Mouse (Mus musculus): ENCODE data around the gene Kcnc4.

Kcnc4 gene

DNA sequence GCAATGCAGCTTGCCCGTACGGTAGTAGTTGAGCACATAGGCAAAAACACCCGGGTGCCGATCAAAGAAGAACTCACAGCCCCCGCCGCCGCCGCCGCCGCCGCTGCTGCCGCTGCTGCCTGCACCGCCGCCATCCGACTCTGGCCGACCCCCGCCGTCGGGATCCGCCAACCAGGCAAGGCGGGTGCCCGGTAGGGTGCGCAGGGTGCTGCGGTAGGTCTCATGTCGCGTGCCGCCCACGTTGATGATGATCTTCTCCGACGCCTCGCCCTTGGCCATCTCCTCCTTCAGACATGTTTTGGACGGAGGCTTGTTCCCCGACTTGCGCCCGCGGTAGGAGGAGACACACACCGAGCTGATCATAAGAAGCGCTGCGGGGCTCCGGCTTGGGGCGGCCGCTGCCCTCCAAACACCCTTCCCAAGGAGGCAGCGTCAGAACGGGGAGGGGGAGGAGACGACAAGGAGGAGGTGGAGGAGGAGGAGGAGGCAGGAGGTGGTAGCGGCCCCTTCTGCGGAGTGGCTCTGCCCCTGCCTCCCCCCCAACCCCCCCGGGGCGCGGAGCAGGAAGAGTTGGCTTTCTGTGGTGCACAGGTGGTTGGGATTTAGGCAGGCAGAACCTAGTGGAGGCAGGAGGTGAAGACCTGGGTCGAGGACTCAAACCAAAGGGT is 690 bp downstream of the Kcnc4 start:
- DNase-seq (ENCODE audit: low spot score in 2 of 2): peak in 1 of 2 experiments; percentile 21

DNA sequence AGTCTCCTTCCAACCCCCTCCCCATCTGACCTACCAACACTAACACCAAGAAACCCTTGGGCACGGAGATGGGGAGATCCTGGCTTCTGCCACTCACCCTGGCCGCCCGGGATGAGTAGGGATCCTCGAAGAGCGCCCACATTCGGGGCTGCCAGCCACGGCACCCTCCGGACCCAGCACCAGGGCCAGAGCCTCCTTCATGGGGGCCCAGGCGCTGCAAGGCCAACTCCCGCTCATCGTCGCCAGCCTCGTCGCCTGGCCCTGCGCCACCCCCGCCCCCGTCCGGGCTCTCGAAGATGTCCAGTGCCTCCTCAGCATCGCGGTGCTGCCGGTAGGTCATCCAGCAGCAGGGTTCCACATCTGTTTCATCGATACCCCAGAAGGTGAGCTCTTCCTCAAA is 1.2 kb downstream of the Kcnc4 start:
- peak in 1 of 2 experiments; percentile 24 for DNase-seq (ENCODE audit: low spot score in 2 of 2)

DNA sequence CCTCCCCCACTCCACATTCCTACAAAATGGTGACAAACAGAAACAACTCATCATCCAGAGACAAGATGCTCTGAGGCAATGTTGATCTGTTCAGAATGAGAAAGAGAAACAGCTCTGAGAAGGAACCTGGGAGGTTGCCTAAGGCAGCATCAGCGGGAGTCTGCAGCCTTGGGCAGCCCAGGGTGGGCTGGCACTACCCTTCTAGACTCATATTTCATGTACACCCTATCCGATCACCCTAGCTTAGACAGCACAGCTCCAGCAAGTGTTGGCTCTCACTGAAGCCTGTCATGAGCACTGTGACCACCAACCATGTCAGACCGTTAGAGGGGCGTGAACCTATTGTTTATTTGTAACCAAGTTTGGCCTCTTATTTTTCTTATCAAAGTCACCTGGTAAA is 5.1 kb downstream of the Kcnc4 start:
- no peak for DNase-seq (ENCODE audit: low spot score in 2 of 2)

DNA sequence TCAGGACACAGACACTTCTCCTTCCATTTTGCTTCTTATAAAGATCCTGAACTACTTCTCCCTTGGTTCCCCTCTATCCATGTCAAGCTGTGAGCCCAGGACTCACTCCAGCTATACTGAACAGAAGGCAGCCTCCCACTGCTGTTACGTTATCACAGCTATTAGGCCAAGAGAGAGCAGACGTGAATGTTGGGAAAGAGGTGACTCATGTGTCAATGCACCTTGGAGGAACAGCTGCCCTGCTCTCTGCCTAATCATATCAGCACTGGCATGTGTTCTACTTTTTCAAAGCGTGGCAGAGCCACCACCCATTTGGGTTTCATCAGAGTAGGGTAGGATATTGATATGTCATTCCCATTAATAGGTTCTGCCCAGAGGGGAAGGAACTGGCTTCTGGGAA is 12.5 kb downstream of the Kcnc4 start:
- DNase-seq (ENCODE audit: low spot score in 2 of 2): no peak

DNA sequence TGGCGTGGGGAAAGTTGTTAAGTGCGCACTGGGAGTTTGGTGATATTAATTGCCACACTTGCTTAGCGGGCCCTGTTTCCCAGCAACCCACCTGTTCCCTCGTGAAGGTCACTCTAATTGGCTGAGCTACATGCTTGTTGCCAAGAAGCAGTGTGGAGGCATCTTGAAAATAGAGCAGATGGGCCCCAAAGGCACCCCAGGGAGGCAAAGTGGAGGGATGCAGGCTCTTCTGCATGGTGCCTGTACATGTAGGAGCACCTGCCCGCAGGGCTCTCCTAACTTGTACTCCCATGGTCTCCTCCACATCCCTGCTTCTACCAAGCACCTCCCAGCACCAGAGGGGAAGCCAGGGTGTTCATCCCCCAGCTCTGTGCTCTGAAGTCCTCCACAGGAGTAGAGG is 15.5 kb downstream of the Kcnc4 start:
- no peak for DNase-seq (ENCODE audit: low spot score in 2 of 2)

DNA sequence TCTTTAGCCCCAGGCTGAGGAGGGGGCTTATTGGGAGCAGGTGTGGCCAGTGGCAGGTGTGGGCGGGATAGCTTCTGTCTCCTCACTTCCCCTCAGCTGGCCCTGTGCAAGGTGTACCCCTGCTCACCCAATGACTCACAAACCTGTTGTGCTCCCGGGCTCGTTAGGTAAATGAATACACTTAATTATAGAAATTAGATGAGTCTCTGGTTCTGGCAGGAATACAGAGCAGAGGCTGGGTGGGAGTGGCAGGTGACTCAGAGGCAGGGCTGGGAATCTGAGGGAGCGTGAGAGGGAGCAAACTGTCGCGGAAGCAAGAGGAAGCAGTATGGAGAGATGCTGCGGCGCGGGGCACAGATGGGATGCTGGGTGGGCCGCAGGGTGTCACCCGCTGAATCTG is 17.2 kb downstream of the Kcnc4 start:
- no peak for DNase-seq (ENCODE audit: low spot score in 2 of 2)

DNA sequence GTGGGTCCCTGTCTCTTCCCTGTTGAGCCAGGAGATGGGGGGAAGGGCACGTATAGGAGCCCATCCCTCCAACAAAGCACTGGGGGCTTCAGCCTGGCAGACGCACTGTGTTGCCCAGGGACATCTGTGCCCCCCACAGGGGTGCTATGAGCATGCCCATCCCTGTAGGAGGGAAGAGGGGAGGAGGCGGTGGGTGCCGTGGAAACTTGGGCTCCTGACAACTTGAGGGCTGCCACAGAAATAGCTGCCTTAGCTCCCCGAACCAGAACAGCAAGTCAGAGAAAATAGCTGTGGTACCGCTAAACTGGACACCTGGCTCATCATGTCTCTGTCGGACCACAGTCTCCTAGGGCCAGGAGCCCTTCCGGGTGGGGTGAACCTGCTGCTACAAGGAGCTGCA is 18.0 kb downstream of the Kcnc4 start:
- no peak for DNase-seq (ENCODE audit: low spot score in 2 of 2)

DNA sequence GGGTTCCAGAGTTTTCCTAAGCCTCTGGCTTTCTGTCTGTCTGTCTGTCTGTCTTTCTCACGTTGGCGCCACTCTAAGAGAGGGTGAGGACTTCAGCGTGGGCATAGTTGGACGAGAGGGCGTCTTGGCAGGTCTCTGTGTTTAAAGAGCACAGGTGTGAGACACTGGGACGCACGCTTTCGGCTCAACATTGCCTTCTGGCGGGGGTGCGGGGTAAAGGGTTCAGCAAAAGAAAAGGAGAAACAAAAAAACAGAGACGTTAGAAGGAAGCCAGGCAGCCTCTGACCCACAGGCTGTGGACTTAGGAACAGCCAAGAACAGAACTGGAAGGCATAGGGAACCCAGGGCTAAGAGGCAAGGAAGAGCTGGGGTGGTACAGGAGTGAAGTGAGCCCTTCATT is 20.1 kb downstream of the Kcnc4 start:
- DNase-seq (ENCODE audit: low spot score in 2 of 2): no peak

DNA sequence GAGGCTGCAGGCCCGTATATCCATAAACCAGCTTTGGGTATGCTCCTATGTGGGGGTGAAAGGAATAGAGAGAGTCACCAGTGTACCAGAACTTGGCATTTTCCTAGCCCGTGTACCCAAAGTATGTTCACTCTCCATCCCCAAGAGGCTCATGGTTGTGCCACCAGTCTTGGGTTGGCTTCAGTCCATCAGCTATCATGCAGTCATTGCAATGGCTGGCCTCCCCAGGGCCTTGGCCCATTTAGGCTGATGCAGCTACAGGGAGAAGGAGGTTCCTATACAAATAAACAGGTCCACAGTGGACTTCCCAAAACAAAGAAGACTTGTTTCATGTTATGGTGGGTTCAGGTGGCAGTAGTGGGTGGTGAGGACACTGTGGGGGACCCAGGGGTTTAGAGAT is 21.7 kb downstream of the Kcnc4 start:
- DNase-seq (ENCODE audit: low spot score in 2 of 2): no peak

DNA sequence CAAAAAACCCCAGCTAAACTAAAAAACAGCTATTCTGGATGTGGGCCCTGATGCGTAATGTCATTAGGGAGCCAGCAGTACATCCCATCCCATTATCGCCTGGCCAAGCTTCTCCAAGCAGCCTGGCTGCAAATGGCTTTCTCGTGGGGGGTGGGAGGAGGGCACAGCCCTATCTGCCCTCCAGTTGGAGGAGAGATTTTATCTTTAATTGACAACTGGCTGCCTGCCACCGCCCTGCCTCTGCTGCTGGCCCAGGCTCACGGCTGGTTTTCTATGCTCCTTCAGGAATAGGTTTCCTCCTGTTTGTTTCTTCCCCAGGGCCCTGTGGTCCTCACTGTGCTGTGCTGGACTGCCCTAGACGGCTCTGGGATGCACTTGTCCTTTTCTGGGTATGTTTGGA is 22.9 kb downstream of the Kcnc4 start:
- peak in 1 of 2 experiments; percentile 62 for DNase-seq (ENCODE audit: low spot score in 2 of 2)

DNA sequence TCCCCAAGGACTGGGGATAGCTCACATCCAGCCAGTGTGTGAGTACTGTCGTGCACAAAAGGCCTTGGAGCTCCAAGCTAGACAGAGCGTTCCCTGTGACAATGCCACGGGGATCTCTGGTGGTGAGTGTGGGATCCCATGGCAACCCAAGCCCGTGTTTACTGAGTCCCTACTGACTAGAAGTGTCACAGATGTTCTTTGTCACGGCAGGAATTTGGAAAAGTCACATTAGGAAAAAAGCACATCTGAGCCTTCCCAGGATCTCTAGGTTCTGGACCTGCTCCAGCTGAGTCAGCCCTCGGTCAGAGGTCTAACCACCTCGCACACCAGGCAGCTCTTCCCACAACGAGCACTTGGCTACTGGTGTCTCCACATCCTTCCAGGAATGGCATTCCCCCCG is 25.7 kb downstream of the Kcnc4 start:
- no peak for DNase-seq (ENCODE audit: low spot score in 2 of 2)

DNA sequence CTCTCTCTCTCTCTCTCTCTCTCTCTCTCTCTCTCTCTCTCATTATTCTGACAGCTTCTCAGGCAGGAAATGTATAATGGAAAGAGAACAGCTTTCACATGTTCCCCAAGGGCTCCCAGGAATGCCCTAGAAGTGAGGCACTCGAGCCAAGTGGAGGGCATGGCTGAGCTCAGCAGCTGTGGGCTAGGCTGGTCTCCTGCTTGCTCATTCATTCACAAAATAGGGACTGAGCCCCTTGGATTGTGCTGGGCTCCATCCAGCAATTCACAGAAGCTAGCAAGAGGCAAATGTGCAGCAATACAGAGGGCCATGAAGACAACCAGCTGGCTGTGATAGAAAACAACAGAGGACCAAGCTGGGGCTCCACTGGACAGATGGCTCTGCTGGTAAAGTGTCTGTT is 28.1 kb downstream of the Kcnc4 start:
- peak in 1 of 2 experiments; percentile 58 for DNase-seq (ENCODE audit: low spot score in 2 of 2)

DNA sequence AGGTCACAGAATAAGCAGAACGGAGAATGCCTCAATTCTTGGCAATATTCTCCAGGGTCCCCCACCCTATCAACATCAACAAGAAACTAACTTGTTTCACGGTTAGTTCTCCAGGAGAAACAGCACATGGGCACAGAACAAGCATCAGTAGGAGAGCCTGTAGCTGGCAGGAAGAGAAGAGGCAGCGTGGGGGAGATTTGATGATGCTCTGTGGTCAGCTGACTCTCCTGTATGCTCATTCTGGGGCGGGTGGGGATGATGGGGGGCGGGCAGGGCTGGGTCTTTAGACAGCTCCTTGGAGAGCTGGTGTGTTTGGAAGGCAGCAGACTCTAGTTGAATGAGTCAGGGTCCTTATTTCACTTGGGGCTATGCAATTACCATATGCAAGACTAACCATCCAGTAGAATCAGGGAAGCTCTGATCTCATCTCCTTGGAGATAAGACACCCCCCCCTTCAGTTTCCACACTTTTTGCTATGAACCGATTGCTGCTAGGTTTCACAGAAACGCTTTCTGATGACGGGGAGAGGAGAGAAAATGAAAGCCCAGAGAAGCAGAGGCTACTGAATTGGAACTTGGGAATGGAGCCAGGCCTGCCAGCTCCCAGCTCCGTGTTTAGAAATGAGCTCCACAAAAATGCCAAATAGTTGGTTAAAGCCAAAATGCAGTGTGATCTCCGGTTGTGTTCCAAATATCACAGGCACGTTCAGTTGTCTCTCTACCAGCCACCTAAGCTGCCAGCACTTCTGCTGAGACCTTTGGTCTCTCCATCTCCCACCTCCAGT is 34.9 kb downstream of the Kcnc4 start:
- no peak for DNase-seq (ENCODE audit: low spot score in 2 of 2)

DNA sequence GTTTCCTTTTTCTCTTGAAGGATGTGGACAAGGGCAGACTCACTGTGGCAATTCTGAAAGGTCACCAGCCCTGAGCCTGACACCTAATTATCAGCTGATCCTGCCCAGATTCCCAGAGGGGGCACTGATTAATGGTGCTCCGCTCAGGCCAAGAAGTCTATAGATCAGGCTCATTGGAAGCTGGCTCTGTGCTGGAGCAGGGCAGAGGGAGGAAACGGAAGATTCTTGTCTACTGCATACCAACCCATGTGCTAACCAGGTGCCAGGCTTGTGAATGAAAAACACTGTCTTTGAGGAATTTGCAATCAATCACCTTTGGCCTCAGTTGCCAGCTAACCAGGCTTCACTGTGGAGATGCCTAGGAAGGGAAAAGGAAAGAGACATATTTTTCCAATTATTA is 39.2 kb downstream of the Kcnc4 start:
- DNase-seq (ENCODE audit: low spot score in 2 of 2): no peak

DNA sequence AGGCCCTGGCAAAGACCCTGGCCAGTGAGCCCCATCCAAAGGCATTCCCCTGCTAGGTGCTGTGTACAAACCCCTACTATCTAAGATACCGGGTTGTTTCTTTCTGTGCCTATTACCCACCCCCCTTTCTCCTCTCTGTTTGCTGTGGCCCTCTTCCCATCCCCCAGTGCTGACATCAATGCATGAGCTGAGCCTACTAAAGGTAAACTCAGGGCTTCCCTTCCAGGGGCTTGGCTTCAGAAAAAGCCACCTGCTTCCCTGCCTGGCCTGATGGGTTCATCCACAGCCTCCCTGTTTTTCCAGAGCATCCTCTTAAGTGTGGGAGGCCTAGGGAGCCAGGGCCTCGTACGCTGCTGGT is 42.1 kb downstream of the Kcnc4 start:
- no peak for DNase-seq (ENCODE audit: low spot score in 2 of 2)

DNA sequence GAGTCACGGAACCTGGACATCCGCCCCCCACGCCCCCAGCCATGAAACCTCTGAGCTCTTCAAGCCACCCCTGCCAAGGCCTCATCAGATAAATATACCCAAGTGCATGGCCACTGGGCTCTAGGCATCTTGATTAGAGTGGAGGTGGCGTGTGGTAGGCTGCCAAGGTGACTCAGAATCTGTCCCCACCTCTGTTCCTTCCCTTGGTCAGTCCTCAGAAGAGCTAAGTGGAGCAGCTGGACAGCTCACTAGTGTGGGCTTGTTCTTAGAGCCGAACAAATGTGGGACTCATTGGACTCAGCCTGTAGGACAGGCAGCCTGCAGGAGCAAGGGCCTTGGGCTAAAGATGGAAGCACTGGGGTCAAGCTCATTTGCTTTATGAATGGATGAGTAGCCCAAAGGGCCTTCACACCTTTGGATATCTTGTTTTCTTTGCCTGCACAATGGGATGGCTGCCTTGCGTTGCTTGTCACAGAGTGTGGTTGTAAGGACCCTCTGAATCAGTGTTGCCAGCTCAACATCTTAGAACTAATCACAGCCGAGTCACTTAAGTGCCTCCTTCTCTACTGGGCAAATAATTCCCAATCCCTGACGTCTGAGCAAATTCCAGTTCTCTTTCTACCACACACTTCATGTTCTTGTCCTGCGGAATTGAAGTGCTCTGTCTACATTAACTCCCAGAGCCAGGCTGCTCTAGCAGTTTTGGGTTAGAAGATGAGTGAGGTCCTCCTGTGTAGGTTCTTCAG is 42.6 kb downstream of the Kcnc4 start:
- DNase-seq (ENCODE audit: low spot score in 2 of 2): no peak

DNA sequence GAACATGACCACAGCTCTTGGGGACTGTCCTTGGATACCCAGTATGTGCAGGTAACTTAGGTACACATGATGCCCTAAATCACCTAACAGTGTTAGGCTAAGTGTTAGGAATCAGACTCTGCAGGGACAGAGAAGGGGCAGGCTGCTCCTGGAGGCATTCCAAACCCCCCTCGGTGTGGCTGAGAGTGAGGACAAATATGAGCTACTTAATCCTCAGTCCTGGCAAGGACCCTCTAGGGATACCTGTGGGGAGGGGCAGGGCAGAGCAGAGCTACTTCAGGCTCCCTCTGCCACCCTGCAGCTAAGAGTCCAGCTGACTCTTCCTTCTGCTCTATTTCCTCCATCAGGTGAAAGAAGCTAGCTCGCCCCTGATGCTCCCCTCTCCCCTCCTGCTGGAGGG is 46.3 kb downstream of the Kcnc4 start:
- no peak for DNase-seq (ENCODE audit: low spot score in 2 of 2)

DNA sequence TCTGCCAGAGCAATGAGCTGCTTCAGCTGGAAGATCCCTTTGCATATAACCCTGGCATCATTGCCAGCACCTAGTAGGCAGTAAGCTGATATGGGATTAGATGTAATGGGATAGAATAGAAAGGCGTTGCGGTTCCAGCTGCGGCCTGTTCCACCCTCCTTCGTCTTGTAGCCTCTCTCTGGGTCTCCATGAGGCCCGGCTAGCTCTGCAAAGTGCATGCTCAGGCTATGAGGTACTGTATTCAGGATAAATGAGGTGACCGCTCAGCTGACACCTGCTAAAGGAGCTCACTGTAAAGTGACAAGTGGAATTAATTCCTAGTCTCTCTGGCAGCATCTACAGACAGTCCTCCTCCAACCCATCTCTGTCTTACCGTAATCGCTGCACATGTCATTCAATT is 46.8 kb downstream of the Kcnc4 start:
- DNase-seq (ENCODE audit: low spot score in 2 of 2): no peak

DNA sequence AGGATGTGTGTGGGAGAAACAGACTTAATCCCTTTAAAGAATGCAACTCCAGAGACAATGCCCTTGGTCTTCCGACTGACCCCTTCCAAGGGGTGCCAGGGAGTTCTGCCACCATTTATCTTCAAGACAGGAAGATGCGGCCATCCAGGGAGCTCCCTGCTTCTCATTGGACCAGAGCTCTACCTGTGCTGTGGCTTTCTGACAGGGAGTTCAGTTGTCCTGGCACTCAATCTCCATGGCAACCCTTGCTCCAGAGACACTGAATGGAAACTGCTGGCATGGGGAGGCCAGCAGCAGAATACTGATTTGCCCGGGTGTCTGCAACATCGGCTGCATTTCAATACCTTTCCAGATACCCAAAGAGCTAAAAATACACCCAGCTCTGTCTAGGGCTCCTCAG is 47.7 kb downstream of the Kcnc4 start:
- DNase-seq (ENCODE audit: low spot score in 2 of 2): peak in 1 of 2 experiments; percentile 20

DNA sequence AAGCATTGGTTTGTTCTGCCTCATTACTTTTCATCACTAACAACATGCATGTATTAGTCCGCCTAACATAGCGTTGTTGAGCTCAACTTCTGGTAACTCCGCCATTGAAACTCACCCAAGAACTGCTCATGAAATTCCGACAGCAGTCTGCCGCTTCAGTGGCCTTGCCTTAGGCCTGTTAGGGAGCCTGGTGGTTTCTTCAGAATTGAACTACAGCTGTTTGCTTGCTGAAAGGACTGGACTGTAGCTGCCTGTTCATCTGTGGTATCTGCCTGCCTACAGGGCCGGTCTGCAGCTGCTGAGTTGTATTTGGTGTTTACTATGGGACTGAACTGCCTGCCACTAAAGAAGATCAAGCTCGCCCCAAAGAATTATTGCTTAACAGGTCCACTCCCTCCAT is 58.0 kb downstream of the Kcnc4 start:
- no peak for DNase-seq (ENCODE audit: low spot score in 2 of 2)

DNA sequence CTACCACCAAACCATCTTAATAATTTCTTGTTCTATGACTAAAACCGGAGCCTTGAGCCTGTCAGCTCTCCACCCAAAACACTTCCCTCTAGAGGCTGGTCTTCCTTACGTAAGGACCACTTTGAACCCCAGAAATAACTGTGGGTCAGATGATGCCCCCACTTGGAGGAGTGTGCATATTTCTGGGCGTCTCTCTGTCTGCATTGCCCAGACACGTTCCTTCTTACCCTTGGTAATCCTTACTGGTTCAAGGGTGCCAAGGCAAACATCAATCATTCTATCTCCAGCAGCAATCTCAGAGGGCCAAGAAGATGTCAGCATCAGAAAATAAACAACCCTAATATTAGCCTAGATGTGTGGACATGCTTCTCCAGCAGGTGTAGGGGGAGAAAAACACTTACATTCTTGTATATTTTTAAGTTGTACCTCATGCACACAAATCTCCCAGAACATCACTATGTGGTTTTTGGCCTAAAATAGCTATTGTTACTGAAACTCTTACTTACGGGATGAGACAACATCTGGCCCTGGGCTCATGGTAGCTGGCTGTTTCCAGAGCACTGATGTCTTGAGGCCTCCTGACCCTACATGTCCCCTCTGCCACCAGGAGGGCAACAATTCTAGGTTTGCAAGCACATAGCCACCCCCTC is 59.2 kb downstream of the Kcnc4 start:
- no peak for DNase-seq (ENCODE audit: low spot score in 2 of 2)

DNA sequence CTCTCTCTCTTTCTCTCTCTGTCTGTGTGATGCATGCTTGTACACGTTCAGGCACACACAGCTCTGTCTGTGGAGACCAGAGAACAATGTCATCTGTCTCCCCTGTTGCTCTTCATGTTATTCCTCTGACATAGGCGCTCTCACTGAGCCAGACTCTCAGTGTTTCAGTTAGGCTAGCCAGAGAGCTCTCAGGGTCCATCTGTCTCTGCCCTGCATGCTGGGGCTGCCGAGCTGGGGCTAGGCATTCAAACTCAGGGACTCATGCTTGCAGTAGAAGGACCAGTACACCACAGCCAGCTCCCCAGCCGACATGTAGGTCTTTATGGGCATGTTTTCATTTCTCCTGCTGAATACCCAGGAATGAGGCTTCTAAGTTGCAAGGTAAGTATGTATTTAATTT is 68.2 kb downstream of the Kcnc4 start:
- no peak for DNase-seq (ENCODE audit: low spot score in 2 of 2)
